ENCODE assay signal across 12 mouse cellular contexts in genomic region chr13:37495272-37495932, GRCm38 (mm10).
"Had no signal": no experiment of that assay in that cellular context is flagged by ENCODE, and none has a peak within 500 bp of the region (broad histone marks: within the 10 kb centered on the region; RNA-seq: fewer than 3 reads in every experiment).

No protein-coding gene starts in this region.

- H3K4me3 ChIP-seq: kidney, embryonic 15.5 days; left cerebral cortex, adult 2 months; limb, embryonic 10.5 days; liver, embryonic 15.5 days; midbrain, embryonic 13.5 days had no signal

- H3K9ac ChIP-seq: kidney, embryonic 15.5 days; liver, embryonic 15.5 days; midbrain, embryonic 13.5 days had no signal

- ATAC-seq: intestine, embryonic 16.5 days; midbrain, embryonic 13.5 days had no signal

- H3K4me2 ChIP-seq: kidney, embryonic 15.5 days; liver, embryonic 11.5 days; liver, embryonic 15.5 days; midbrain, embryonic 13.5 days had no signal

- H3K36me3 ChIP-seq: kidney, embryonic 15.5 days; limb, embryonic 10.5 days; liver, embryonic 15.5 days; midbrain, embryonic 13.5 days had no signal

- DNase-seq: kidney, adult 2 months; kidney, postnatal 14 days; right cerebral cortex, postnatal 14 days; thymus, adult 2 months; thymus, postnatal 25 days had no signal

- H3K9me3 ChIP-seq: kidney, embryonic 15.5 days; limb, embryonic 10.5 days; liver, embryonic 15.5 days; midbrain, embryonic 13.5 days had no signal

- H3K27ac ChIP-seq: kidney, embryonic 15.5 days; left cerebral cortex, adult 2 months; limb, embryonic 10.5 days; liver, embryonic 15.5 days; midbrain, embryonic 13.5 days had no signal

- H3K4me1 ChIP-seq: liver, embryonic 15.5 days; midbrain, embryonic 13.5 days had no signal

- H3K27me3 ChIP-seq: kidney, embryonic 15.5 days; liver, embryonic 15.5 days; midbrain, embryonic 13.5 days had no signal
